Mouse (Mus musculus) ES-Bruce4 (cell line): ENCODE measurements around the gene Lpar3. TPM values are rescaled to one million over a fixed set of nuclear protein-coding genes. Genes with fewer than 3 reads are reported as not detected.
"Not testable (repeated sequence)": the region's sequence is repeated elsewhere in the genome, so short reads cannot be mapped to it uniquely, and the experiment has no call there.

ENCODE experiments used
- H3K27ac ChIP-seq: 2 replicates; pipeline ENCODE4 v1.5.1; 2012; ENCODE audit warnings: low read length, inconsistent platforms; ENCODE audit not compliant: insufficient read depth
- H3K27me3 ChIP-seq: 2 replicates; pipeline ENCODE4 v1.6.1; 2012; ENCODE audit warnings: mild to moderate bottlenecking, low read length, inconsistent platforms; ENCODE audit not compliant: control insufficient read depth, poor library complexity, insufficient read depth, severe bottlenecking
- H3K36me3 ChIP-seq: 2 replicates; pipeline ENCODE4 v1.6.1; 2012; ENCODE audit warnings: inconsistent platforms, mild to moderate bottlenecking, low read length, moderate library complexity; ENCODE audit not compliant: control insufficient read depth, poor library complexity, insufficient read depth, severe bottlenecking
- H3K4me1 ChIP-seq: one replicate; pipeline ENCODE4 v1.8.1; 2011; ENCODE audit warnings: low read length; ENCODE audit not compliant: control insufficient read depth, insufficient read depth
- H3K4me3 ChIP-seq: 2 replicates; pipeline ENCODE4 v1.5.1; 2011; ENCODE audit warnings: low read depth, mild to moderate bottlenecking, low read length
- H3K9ac ChIP-seq: 2 replicates; pipeline ENCODE4 v1.6.1; 2012; ENCODE audit warnings: low read depth, mild to moderate bottlenecking, inconsistent platforms; ENCODE audit not compliant: poor library complexity, severe bottlenecking
- H3K9me3 ChIP-seq: replicated peaks from 2 replicates; pipeline ENCODE4 v1.6.1; 2012; ENCODE audit warnings: mild to moderate bottlenecking, low read length, inconsistent platforms; ENCODE audit not compliant: control insufficient read depth, poor library complexity, insufficient read depth, severe bottlenecking
- CTCF ChIP-seq: IDR thresholded peaks from one replicate; pipeline ENCODE4 v1.8.1; 2011; ENCODE audit warnings: low read depth, low read length
- EP300 ChIP-seq: IDR thresholded peaks from 2 replicates; pipeline ENCODE4 v1.6.1; 2011; ENCODE audit warnings: low read depth, low read length; ENCODE audit not compliant: insufficient read depth
- POLR2A ChIP-seq: IDR thresholded peaks from one replicate; pipeline ENCODE4 v1.8.1; 2011; ENCODE audit warnings: low read length; ENCODE audit not compliant: insufficient read depth
- polyA plus RNA-seq: library from polyadenylated mRNA; stranded (reverse); fragments of >200 nt; gene quantifications from 2 replicates; pipeline ENCODE4 v1.2.4, GENCODE M21; 2011; ENCODE audit warnings: low read depth; ENCODE audit not compliant: missing spikeins, insufficient read depth, insufficient read length

The Lpar3 gene
- polyA plus RNA-seq, 1 experiment: 0.33 TPM

DNA sequence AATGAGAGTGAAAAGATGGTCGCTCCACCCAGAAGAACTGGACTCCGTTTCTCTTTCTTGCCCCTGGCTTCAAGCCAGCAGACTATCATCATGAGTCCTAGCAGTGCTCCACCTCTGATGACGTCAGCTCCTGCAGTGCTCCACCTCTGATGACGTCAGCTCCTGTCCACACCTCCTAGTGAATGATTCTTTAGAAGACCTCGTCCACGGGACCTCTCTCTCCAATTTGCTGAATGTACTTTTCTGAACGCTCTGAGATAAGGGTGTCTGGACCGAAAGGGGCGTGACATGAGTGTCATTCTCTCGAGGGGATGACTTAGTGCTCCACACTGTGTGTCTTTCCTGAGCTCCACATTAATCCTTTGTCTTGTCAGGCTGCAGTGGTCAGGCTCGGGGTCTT, 15.5 kb upstream of the Lpar3 start:
- Histone ChIP-seq H3K27me3 (no peaks in the 10 kb centered on the region), H3K36me3 (no peaks in the 10 kb centered on the region), H3K4me3 (no peak overlapping the region), H3K4me1 (no peaks in the 10 kb centered on the region), H3K9ac (no peak overlapping the region), H3K9me3 (no peaks in the 10 kb centered on the region), H3K27ac (no peak overlapping the region)
- no peak for TF ChIP-seq CTCF
- no peak for TF ChIP-seq POLR2A
- no peak for TF ChIP-seq EP300

DNA sequence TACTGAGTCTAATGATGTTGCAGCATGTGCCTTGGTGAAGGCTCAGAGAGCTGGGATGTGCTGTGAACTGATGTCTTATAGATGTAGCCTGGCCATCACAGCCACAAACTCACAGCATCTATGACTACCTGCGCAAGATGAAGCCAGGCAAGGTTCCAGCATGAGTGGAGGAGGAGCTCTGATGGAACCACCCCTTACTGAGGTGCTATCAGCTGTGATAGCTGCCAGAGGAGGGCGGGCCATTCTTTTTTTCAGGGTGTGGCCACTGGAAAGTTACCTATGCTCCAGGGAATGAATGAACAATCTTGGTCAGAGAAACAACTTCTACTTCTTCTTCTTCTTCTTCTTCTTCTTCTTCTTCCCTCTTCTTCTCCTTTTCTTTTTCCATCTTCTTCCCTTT, 14.1 kb upstream of the Lpar3 start:
- no peak overlapping the region for H3K27ac ChIP-seq
- H3K27me3 ChIP-seq: no peaks in the 10 kb centered on the region
- H3K4me1 ChIP-seq: no peaks in the 10 kb centered on the region
- H3K9ac ChIP-seq: no peak overlapping the region
- H3K36me3 ChIP-seq: no peaks in the 10 kb centered on the region
- H3K9me3 ChIP-seq: no peaks in the 10 kb centered on the region
- no peak overlapping the region for H3K4me3 ChIP-seq
- TF ChIP-seq EP300: no peak
- TF ChIP-seq CTCF: no peak
- no peak for TF ChIP-seq POLR2A

GRCm38 (mm10) chr3:146207440-146207839, 13.3 kb upstream of the Lpar3 start:
- H3K27me3 ChIP-seq: no peaks in the 10 kb centered on the region
- no peak overlapping the region for H3K27ac ChIP-seq
- no peak overlapping the region for H3K9ac ChIP-seq
- no peaks in the 10 kb centered on the region for H3K9me3 ChIP-seq
- no peaks in the 10 kb centered on the region for H3K36me3 ChIP-seq
- TF ChIP-seq POLR2A: no peak
- no peak for TF ChIP-seq CTCF
- TF ChIP-seq EP300: no peak
- no peak overlapping the region for H3K4me3 ChIP-seq
- H3K4me1 ChIP-seq: no peaks in the 10 kb centered on the region

GRCm38 (mm10) chr3:146209759-146210158, 11.0 kb upstream of the Lpar3 start:
- H3K9ac ChIP-seq, H3K4me3 ChIP-seq, H3K4me1 ChIP-seq, H3K9me3 ChIP-seq, H3K27ac ChIP-seq, H3K36me3 ChIP-seq, H3K27me3 ChIP-seq: not testable (repeated sequence)

DNA sequence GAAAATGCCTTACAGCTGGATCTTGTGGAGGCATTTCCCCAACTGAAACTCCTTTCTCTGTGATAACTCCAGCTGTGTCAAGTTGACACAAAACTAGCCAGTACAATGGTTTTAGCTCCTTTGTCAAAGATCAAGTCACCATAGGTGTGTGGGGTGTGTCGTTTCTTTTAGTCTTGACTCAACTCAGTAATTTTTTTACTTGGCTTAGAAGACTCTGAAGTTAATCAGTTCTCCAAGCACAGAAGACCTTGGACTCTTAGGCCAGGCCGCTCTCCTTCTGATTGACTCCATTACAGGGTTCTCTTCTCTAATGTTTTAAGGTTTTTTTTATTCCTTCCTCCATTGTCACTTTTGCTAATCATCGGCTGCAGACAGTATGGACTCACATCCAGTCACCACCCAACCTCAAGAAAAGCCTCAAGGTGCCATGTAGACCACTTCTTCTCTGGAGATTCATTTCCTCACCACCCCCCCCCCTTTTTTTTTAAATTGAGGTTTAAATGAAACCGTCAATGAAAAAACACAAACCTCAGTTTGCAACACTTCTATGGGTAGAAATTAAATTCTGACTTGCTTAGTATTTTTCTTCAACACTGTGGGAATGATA, 9.5 kb upstream of the Lpar3 start:
- H3K36me3 ChIP-seq: no peaks in the 10 kb centered on the region
- H3K4me3 ChIP-seq: no peak overlapping the region
- H3K9me3 ChIP-seq: no peaks in the 10 kb centered on the region
- H3K9ac ChIP-seq: no peak overlapping the region
- no peak for TF ChIP-seq POLR2A
- TF ChIP-seq CTCF: no peak
- no peak for TF ChIP-seq EP300
- no peaks in the 10 kb centered on the region for H3K4me1 ChIP-seq
- no peak overlapping the region for H3K27ac ChIP-seq
- no peaks in the 10 kb centered on the region for H3K27me3 ChIP-seq

DNA sequence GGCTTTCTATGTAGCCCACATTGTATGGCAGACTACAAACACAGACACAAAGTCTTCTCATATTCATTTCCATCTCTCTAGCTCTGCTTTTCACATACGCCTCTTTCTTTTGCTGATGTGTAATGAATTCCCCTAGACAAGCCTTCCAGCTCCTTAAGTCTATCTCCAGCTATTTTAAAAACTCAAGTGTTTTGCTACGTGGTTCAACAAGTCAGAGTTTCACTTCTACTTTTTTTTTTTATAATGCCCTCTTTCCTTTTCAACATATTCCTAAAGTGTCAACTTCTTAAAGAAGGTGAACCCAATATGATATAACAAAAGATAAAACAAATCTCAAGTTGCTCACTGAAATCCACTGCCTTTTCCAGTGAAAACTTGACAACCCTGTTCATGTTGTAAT, 8.8 kb upstream of the Lpar3 start:
- Histone ChIP-seq H3K9me3 (no peaks in the 10 kb centered on the region), H3K27ac (no peak overlapping the region), H3K4me1 (no peaks in the 10 kb centered on the region), H3K4me3 (no peak overlapping the region), H3K36me3 (no peaks in the 10 kb centered on the region), H3K9ac (no peak overlapping the region), H3K27me3 (no peaks in the 10 kb centered on the region)
- TF ChIP-seq CTCF: no peak
- no peak for TF ChIP-seq EP300
- TF ChIP-seq POLR2A: no peak
